Mouse (Mus musculus) lung, postnatal 14 days (tissue): ENCODE results near the gene Sorcs1.

Experiments used
- DNase-seq: peaks from one replicate; pipeline ENCODE4 v3.0.0; 2021

Sorcs1 gene

DNA sequence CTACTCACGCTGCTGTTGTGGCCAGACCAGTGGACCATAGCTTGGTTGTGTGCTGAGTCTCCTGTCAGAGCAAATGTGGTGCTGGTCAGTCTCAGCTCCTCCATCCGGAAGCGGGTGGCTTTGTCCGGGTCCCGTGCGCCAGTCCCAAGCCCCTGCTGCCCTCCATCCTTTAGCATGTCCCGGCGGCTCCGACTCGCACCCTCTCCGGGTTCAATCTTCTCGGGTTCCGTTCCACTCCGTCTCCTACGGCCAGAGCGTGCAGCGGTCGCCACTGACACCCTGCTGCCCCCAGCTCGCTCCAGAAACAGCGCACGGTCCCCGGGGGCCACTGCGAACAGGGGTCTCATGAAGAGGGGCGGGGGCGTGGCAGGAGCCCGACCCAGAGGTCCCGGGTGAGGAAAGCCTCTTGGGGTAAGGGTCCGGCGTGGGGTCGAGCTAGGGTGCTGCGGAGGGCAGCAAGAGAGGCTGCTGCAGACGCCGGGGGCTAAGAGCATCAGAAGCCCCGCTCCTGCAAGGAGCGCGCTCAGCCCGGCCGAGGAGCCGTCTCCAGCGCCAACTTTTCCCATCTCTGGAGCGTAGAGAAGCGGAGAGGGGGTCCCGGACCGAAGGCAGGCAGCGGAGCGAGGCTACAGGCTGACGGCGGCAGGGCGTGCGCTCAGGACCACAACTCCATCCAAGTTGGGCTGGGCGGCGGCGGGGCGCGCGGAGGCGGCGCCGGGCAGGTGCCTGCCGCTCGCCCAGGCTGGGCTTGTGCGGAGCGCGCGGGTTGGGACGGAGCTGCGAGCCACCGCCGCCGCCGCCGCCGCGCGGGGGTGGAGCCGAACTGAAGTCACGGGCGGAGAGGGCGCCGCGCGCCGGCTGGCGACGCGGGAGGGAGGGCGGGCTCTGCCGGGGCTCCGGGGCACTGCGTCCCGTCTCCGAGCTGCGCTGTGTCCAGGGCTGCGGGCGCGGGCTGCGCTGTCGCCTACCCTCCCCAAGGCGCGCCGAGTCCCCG, at the start of gene Sorcs1:
Gene Sorcs1, minus strand, starts transcription at position 744 of the 994 bp plus-strand sequence.
- DNase-seq, result peak; percentile 4

DNA sequence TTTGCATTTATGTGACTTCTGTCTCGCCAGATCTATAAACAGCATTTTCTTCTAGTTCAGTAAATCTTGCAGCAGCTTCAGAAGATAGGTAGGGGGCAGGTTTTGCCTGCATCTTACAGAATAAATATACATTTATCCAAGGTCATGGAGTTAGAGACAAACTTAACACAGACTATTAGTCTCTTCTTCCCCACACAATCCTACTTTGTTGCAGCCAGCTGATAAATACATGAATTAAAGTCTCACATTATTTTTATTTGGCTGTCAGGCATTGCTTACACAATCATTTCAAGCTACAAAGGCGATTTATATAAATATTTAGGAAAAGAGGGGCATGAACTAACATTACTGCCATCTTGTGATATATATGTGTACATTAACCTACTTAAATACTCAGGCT, 4.8 kb upstream of the Sorcs1 start:
- no peak for DNase-seq

DNA sequence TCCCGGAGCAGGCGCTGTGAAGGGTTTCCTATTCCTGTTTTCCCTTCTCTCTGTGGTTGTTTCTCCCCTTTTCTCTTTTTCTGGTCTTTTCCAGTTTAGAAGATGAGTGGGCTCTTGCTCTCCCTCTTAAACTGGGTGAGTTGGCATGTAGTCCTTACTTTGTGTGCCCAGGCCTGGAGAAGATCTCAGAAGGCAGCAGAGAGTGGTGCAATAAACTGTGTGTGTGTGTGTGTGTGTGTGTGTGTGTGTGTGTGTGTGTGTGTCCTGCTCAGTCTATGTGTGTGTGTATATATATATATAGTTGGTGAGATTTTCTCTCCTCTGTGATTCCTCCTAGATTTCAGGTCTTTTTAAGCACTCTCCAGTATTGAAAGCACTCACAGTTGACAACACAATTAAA, 500 bp upstream of the Sorcs1 start:
- no peak for DNase-seq

DNA sequence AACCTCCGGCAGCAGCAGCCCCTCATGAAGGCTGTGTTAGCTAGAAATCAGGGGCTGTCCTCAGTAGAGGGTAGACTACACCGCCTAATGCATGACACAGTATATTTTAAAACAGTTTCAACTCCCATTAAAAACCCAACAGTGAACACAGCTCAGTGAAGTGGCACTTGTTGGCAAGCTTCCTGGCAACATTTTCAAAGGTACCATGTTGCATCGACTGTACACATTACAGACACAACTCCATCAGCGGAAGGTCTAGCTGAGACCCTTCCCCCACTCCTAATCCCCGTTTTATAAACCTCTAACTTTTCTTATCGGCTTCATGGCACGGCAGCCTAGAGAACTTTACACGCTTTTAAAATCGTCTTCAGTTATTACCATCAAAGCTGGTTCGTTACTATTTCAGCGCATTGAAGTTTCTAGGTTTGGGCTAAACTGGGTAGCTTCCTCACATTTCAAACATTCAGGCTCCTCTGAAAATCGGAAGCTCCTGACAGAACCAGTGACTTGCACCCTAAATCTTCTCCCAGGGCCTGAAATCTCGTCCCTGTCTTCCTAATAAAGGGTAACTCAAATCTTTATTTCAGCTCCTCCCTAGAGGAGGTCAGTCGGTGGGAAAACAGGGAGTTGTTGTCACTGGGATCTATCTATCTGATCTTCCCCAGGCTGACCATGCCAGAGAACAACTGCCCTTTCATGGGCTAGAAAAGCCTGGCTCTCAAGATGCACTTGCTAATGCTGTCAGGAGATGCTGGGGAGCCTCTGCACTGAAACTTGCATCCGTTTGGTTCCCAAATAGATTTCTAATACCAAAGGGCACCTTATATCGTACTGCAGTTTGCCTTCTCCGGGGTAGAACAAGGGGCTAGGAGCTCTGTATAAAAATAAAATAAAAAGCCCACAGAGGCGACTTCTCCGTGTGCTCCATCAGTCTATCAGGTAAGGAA, 1.6 kb downstream of the Sorcs1 start:
- no peak for DNase-seq

DNA sequence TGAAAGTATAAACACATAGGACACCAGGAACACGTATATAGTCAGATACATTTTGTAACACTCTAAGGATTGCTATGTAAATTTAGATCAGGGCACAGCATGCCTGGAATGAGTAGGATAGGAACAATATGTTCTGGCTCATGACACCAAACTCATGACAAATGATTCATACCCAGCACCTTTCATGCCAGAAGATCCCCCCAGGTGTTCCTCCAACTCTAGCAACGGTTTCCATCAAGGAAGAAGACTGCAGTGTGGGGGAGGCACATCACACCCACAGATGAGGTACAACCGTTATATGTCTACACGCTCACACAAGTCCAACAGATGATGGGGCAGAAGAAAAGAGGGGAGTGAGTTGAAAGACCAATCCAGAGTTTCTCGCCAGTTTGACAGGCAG, 3.5 kb downstream of the Sorcs1 start:
- no peak for DNase-seq

DNA sequence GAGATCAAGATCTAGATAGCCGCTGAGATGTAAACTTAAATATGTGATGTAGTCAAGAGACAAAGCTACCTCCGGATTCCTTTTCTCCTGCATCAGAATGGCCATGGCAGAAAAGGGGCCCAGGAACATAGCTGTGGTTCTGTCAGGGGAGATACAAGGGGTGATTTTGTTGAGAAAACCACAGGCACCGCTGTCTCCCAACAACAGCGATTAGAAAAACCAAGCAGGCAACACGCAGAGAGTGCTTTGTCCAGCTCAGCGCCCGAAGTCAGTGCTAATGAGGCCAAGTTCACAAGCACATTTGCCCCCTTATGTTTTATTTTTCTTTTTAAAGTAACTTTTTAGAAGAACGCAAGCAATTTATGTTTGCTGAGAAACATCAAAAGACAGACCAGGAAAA, 10.9 kb downstream of the Sorcs1 start:
- DNase-seq, result no peak

DNA sequence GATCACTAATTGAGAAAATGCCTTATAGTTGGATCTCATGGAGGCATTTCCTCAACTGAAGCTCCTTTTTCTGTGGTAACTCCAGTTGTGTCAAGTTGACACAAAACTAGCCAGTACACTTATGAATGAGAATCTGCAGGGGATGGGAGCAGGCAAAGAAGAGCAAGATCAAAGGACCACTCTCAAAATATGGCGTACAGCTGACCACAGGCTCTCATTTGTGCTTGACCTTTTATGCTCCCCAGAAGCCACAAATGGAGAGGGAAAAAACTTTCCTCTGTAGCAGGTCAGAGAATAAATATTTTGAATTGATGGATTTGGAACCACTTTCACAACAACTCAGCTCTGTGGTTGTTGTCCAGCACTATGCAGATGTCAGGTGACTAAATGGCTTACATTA, 14.1 kb downstream of the Sorcs1 start:
- DNase-seq, result no peak

DNA sequence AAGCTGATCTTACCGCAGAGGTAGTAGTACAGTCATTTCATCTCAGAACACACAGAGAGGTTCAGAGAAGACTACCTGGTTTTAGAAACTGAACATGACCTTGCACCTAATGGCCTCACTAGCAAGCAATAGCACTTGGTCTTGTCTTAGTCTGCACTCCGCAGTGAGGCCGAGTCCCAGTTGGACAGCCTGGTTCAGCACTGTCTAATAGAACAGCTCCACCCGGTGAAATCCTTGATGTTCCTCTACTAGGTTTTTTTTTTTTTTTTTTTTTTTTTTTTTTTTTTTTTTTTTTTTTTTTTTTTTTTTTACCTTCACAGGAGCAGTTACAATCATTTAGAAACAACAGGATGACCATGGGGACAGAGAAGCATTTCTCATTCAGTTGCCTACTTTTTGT, 19.3 kb downstream of the Sorcs1 start:
- no peak for DNase-seq

DNA sequence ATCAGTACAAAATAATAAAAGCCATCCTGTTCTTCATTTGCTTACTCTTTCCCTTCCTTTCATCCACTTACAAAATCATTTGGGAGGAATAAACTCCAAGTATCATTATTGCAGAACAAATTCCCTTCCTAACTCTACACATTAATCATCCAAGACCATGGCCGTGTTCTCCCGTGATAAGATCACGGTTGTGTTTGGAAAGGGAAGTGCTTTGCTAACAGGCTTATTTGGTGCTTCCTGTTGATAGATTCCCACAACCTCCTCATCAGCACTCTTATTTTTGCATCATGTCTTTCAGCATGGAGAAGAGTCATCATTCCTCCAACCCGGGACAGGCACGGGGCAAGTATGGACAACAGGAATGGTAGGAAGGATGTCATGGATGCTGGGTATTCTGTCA, 25.7 kb downstream of the Sorcs1 start:
- no peak for DNase-seq

DNA sequence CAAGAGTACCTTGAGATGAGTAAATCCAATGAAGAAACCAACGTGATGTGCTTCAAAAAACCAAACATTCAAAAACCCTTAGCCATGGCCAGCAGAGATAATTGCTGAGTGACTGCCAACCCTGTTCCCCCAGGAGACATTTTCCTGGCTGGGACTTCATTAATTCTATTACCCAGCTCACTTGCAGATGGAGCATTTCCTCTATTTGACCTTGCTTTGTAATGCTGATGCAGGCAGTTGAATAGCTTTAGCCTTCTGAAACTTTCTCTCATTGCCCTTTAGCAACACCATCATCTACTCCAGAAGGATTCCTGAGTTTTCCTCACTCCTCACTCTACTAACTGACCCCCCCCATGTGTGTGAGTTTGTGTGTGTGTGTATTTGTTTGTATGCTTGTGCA, 34.6 kb downstream of the Sorcs1 start:
- DNase-seq, result no peak

DNA sequence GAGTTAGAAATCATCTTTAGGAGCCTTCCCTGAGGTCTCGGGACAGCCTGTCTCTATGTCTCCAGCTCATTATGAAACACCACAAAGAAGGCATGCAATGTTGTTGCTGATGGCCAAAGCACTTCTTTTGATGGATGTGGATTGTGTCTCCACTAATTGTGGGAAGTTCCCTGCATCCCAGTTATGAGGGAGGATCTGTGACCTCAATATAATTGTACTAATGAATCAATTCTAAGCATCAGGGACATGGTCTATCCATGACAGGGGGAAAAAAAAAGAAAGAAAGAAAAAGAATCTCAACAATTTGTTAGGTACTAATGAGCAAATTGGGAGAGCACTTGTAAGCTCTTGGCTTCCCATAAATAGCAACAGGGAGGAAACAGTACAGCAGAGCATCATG, 36.3 kb downstream of the Sorcs1 start:
- DNase-seq, result no peak

DNA sequence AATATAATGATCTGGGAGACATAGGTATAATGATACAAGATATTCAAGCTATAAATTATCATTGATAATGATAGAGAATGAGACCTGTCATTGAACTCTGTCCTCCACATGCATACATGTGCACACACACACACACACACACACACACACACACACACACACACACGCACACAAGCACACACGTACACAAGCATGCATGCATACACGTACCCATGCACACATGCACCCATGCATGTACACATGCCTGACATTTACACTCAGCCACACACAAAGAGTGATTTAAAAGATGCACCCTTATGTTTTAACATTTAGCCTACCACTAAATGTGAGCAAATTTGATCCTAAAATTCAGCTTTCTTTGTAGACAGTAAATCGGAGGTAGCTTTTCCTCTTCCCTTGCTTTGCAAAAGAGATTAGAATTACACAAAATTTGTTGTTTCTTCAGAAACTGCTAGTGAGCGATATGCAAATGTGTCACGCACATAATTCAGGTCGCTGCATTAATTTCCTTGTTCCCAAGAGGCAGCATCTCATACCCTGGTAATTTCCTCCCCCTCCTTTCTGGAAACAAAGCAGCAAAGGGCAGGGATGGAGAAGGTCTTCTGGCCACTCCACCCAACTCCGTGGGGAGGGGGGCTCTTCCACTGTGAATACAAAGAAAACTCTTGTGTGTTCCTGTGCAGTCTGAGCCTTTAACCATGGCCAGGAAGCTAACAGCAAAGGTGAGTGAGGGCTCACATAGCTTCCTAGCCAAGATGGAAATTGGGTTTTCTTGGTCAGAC, 38.0 kb downstream of the Sorcs1 start:
- DNase-seq, result no peak

DNA sequence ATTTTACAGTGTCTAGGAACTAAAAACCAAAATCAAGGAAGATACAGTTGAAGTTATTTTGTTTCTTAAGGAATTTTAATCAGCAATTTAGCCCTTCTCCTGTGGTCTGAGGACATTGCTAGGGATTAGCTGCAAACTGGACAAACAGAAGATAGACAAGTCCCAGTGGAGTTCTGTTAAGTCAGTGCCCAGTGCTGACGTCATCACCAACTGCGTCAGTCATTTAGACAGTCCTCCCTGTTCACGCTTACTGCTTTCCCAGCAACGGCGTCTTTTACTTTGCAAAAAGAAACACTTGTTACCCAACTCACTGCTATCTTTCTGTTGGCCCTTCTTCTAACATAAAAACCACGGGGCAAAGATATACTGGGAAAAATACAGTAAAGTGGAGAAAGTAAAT, 40.3 kb downstream of the Sorcs1 start:
- DNase-seq, result no peak

DNA sequence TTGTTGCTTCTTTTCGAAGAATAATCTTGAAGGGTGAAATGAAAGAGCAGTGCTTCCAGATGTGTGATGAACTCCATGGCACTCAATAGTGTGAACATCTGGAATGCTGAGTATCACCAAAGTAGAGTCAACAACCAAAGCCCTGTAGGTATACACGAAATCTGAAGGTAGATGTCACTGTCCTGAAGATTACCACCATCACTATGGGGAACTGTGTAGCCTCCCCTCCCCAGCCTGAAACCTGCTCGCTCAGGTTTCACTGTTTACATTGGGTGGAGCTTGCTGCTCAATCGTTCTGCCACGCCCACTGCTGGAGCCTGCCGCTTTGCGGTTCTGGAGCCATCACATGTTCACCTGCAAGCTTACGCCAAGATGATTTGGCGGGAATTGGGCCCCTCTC, 64.4 kb downstream of the Sorcs1 start:
- no peak for DNase-seq

DNA sequence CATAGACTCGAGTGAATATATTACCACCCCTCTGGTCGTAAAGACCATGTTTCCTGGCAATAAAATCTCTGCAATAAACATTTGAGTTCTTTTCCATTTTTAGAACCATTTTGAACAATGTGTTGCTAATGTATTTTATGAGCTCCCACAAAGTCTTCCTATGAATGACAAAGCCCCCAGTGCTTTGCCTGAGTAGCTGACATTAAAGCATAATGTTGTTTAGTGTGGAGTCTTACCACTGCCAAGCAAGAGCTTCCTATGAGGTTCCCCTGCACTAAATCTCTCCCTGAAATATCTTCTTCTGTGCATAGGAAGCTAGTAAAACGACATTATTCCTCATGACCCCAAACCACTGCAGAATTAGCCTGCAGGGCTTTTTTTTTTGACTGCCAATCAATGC, 66.8 kb downstream of the Sorcs1 start:
- DNase-seq, result no peak

DNA sequence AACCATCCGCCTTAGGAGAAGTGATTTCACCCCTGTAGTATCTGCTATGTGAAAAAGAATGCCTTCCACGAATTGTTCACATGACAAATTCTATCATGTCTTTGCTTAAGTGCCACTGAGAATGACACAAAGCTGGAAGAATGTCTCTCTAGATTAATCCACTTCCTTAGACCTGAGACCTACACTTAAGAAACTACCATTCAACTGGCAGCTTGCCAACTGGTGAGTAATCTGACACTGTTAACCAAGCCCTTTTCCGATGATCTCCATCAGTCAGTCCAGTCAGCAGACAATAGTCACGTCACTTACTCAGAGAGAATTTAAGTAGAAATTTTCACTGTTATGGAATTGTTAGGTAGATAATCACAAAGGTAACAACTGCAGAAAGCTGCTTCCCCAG, 74.6 kb downstream of the Sorcs1 start:
- no peak for DNase-seq

DNA sequence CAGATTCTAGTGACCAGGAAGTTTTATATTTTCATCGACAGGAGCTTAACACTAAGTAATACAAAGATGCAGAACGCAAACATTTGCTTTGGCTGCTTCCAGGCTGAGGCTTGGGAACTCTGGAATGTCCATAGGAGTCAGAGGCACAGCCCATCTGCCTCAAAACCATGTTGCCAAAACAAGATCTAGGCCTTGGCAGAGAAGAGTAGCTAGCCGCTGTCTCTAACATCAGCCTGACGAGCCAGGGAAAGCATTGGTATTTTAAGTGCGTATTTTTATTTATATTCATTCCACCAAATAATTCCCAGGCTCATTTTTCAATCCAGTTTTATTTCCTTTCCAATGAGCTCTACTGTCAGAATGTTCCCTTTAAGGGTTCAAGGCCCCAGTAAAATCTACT, 75.1 kb downstream of the Sorcs1 start:
- no peak for DNase-seq

DNA sequence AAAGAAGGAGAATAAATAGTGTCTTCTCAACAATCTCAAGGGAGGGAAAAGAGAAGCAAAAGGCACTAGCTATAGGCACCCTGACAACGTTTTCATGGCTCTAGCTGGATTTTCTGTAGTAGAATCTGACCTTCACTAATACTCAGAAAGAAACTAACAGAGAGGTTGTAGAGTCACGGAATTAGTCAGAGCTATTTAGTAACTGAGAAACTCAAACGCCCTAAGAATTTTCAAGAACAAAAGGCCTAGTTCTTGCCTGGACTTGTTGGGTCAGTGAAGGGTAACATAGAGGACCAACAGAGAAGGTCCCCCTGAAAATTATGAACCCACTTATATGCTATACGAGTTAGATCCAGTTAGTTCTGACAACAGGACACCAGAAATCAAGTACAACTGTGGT, 81.1 kb downstream of the Sorcs1 start:
- DNase-seq, result no peak

DNA sequence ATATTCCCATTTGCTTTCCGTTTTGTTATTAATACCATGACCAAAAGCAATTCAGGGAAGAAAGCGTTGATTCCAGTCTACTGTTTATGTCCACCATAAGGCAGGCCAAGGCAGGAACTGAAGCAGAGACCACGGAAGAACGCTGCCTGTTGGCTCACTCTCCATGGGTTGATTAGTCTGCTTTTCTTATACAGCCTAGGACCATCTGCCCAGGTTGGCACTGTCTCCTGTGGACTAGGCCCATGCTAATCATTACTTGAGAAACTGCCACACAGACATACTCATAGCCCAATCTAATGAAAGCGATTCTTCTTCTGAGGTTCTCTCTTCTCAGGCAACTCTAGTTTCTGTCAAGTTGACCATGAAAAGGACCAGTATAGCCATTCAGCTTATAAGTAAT, 92.3 kb downstream of the Sorcs1 start:
- DNase-seq, result no peak

DNA sequence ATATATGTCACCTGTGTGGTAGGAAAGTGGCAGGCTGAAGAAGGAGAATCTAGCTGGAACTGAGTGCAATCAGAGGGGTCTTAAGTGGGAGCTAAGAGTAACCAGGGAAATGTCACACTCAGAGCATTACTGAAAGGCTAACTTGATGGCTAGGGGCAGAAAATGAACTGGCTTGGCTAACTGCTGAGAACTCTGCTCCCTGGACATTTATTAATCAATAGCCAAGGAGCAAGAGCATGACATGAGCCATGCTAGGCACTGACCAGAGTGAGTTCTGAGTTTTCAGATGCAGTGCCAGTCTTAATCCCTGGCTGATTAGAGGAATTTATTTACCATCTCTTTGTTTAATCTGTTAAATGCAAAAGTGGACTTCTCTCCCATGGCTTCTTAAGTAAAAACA, 95.5 kb downstream of the Sorcs1 start:
- DNase-seq, result no peak

DNA sequence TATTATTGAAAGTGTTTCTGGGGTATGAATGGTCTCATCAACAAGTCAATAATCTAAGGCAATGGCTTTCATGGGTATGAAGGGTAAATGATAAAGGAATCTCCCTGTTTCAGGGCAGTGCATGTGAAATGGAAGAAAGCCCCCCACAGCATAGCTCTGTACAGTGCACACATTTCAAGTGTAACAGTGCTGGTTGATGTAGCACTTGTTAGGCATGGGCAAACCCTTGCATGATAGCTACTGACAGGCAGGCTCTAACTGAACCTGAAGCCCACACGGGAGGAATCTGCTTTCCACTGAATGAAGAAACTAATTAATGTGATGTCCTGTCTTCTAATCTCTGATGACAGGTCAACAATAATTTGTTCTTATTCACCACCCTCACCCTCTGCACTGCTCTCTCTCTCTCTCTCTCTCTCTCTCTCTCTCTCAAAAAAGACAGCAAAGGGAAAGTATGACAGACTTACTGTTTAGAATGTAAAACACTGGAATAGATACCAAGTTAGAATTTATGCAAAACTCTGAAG, 108.7 kb downstream of the Sorcs1 start:
- DNase-seq, result no peak

DNA sequence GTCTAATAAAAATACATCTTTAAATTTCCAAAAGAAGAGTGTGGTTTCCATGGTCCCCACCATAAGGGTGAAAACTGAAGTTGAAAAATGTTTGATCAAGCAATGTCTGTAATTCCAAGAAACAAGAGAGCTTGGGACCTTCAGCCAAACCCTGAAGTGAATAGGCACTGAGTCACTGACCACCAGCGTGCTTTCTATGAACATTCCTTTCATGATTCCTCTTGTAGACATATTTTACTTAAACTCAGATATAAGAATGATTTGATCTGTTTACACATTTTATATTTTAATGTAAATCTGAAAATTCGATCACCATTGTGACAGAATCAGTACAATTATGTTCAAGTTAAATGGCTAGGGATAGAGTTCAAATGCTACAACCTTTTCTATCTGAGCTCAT, 112.1 kb downstream of the Sorcs1 start:
- DNase-seq, result no peak

DNA sequence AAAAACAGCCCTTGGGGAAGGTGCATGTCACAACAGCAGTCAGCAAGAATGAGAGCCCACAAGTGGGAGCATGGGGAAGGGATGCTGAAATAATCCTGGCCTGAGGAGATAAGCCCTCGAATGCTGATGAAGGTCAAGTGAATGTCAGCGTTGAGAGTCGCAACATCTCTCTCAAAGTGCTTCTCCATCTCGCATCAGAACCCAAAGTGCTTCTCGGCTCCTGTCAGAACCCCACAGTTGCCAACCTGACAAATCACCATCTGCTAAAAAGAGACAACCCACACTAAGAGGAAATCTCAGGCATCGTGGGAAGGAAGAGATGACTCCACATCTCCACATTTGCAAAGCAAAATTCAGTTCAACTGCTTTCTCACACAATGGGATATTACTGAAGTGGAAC, 119.7 kb downstream of the Sorcs1 start:
- no peak for DNase-seq
